Mouse (Mus musculus) gastrocnemius, adult 2 months (tissue): Measurements from ENCODE around the gene Gnao1. TPM values are rescaled to one million over a fixed set of nuclear protein-coding genes. Genes with fewer than 3 reads are reported as not detected.

ENCODE experiments used
- DNase-seq: peaks from one replicate; pipeline ENCODE4 v3.0.0; 2022
- H3K27ac ChIP-seq: fragments of 200-600 bp; 2 replicates; pipeline ENCODE4 v1.8.1; 2022; ENCODE audit warnings: mild to moderate bottlenecking
- H3K4me3 ChIP-seq: fragments of 200-600 bp; 2 replicates; pipeline ENCODE4 v1.8.1; 2022; ENCODE audit warnings: mild to moderate bottlenecking, moderate library complexity
- CTCF ChIP-seq: fragments of 200-600 bp; IDR thresholded peaks from 2 replicates; pipeline ENCODE4 v1.8.1; 2022; ENCODE audit warnings: antibody characterized with exemption, mild to moderate bottlenecking, moderate library complexity
- intact Hi-C: fragments of 180-260 bp; cut with DNase I; formaldehyde crosslinking; loops from one replicate; pipeline ENCODE4 v1.15.1; 2025
- total RNA-seq, 2 experiments: library from RNA; stranded (reverse); gene quantifications; 2 replicates each; pipeline ENCODE4 v1.2.3; 2021

Gene Gnao1
- total RNA-seq, 2 experiments from 2014 or later: 7.5 to 7.7 TPM

DNA sequence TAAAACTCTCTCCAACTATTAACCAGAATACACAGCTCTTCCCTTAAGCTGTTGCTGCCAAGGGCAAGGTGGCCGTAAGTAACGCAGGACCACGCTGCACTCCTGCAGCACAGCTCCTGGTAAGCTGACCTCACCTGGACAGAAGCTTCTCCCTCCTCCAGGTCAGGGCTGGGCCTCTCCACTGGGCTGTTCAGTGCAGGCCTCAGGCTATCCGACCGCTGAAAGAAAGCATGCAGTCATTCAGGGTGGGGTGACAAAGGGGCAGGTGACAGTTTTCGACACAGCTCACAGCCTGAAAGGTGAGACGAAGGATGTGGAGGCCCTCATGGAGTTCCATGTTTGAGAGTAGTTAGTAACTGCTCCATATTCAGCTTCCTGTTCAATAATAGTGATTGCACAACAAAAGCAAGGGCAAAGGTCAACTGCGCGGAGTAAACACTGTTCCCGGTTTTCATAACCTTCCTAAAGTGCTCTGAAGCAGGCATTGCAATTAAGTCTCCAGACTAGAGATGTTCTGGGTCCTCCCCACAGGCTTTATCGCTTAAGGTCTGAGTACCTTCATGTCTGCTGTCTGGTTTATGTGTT, 164.9 kb downstream of the Gnao1 start:
- H3K4me3 ChIP-seq: no peak overlapping the region
- DNase-seq: no peak
- intact Hi-C loops: no loop called here
- H3K27ac ChIP-seq: no peak overlapping the region
- no peak for TF ChIP-seq CTCF

DNA sequence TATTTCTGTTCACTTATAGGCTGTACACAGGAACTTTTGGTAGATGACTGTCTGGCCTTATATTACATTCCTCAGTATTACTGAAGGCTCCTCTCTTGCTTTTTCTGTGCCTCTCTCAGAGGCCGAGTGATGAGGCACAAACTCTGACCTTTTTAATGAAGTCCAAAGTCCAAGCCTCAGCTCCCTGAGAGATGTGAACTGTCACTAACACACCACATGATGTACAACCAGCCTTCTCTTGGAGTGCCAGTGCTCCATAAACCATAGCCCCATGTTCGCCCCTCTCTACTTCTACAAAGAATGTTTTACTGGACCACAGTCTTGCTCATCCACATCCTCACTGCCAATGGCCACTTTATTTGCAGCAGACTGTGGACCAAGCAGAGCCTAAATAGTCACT, 165.6 kb downstream of the Gnao1 start:
- TF ChIP-seq CTCF: no peak
- intact Hi-C loops: no loop called here
- no peak overlapping the region for H3K27ac ChIP-seq
- H3K4me3 ChIP-seq: no peak overlapping the region
- no peak for DNase-seq

DNA sequence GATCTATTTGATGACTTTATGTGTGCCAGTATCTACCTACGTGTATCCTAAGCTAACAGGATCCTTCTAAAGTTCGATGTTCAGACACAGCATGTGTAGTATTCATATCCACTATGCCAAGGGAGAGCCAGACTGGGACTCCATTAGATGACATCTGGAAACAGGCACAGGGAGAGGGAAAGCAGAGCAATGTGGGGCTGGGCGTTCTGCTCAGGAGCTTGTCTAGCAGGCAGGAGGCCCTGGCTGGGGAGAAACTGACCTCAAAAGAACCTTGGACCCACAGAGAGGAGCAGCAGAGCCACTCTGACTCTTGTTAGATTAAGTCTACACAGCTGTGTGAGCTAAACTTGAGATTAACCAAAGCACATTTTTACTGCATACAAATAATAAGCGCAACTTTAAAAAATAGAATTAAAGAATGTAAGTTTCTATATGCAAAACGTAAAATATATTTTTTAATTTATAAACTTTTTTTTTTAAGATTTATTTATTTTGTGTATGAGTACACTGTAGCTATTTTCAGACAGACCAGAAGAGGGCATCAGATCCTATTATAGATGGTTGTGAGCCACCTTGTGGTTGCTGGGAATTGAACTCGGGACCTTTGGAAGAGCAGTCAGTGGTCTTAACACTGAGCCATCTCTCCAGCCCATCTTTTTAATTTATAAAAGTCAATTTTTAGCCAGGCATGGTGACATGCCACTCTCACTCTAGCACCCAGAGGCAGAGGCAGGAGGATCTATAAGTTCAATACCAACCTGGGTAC, 166.9 kb downstream of the Gnao1 start:
- intact Hi-C loops: no loop called here
- peak; percentile 23; the same call in 1 of the 2 replicates for TF ChIP-seq CTCF
- H3K27ac ChIP-seq: no peak overlapping the region
- DNase-seq: no peak
- no peak overlapping the region for H3K4me3 ChIP-seq

DNA sequence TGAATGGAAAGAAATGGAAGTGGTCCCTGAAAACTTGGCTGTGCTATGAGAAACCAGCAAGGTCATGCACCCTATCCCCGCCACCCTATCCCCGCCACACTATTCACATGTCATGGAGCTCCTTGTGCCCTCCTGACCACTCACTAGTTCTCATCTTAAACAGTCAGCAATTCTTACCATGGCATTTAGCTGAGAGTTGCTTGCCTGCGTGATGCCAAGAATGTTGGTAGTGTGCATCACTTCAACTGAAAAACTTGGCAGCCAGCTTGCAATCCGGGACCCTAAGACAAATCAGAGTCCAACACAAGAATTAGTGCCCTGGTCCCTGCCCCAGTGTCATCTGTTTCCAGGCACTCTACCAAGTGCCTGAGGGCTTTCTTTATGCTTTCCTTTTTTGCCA, 170.4 kb downstream of the Gnao1 start:
- intact Hi-C loops: no loop called here
- Histone ChIP-seq H3K4me3 (no peak overlapping the region), H3K27ac (no peak overlapping the region)
- no peak for TF ChIP-seq CTCF
- DNase-seq: no peak

DNA sequence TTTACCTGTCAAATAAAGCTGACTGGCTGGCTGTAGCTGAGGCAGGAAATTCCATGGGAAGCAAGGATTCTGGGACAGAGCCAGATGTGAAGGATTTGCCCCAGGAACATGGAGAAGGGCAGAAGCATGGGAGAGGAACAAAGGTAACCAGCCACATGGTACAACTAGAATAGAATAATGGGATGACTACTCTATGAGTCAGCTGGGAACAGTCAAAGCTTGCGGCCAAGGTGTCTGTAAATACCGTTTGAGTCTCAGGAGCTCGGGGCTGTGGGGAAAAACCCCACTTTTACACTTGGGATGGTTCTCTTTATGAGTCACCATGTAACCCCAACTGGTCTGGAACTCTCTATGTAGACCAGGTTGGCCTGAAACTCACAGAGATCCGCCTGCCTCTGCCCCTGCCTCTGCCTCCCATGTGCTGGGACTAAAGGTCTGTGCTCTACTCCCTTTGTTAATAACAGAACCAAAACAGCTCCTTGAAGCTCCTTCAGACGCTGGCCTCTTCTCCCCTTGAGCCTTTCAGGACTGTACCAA, 172.0 kb downstream of the Gnao1 start:
- no peak overlapping the region for H3K27ac ChIP-seq
- no peak for TF ChIP-seq CTCF
- intact Hi-C loops: no loop called here
- DNase-seq: no peak
- no peak overlapping the region for H3K4me3 ChIP-seq

DNA sequence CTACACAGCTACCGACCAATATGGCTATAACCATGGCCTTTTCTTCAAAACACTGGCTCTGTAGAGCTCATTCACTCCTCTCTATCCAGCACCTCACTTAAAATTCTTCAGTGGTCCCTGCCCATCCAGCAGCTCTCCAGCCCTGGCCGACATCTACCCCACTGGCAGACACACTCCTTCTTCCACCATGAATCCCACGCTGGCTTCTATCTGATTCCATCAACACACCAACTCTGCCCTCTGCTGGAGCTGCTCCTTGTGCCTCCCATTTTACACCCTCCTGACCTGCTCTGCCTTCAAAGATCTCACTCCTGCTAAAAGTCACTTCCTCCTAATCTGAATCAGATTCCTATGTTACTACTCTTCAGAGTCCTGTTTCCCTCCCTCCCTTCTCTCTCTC, 174.1 kb downstream of the Gnao1 start:
- TF ChIP-seq CTCF: peak; percentile 31
- intact Hi-C loops: no loop called here
- H3K27ac ChIP-seq: no peak overlapping the region
- no peak overlapping the region for H3K4me3 ChIP-seq
- DNase-seq: no peak

DNA sequence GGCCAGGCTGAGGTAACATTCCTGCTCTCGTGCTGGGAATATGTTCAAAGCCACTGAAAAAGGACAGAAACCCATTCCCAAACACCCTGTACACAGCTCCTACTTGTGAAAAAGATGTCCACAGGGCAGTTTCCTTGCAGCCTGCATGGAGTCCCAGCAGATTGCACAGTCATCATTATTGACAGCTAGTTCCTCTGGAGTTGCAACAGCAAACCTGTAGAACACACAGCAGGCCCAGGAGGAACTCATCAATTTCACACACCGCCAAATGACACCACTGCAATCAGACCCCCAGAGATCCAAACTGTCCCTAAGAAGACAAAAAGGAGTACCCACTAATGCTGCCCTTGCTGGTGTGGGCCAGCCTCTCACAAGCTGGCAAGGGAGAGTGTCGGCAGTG, 175.0 kb downstream of the Gnao1 start:
- no peak for DNase-seq
- Histone ChIP-seq H3K4me3 (no peak overlapping the region), H3K27ac (no peak overlapping the region)
- intact Hi-C loops: no loop called here
- TF ChIP-seq CTCF: no peak

DNA sequence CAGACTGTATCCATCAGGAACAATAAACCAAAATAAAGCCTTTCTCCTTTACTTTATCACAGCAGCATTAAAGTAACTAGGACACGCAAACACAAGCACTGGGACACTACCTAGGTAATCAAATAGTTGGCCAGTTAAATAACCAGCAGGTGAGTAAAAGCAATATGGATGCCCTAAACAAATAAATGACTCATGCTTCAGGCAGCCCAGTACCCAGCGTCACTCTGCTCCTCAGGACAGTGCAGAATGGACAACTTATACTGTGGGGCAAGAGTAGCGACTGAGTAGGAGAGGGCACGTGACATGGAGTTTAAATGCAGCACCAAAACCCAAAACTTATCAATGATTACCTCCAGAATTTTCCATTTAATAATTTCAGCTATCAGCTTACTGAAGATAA, 180.0 kb downstream of the Gnao1 start:
- intact Hi-C loops: no loop called here
- TF ChIP-seq CTCF: no peak
- no peak overlapping the region for H3K27ac ChIP-seq
- no peak for DNase-seq
- H3K4me3 ChIP-seq: no peak overlapping the region

DNA sequence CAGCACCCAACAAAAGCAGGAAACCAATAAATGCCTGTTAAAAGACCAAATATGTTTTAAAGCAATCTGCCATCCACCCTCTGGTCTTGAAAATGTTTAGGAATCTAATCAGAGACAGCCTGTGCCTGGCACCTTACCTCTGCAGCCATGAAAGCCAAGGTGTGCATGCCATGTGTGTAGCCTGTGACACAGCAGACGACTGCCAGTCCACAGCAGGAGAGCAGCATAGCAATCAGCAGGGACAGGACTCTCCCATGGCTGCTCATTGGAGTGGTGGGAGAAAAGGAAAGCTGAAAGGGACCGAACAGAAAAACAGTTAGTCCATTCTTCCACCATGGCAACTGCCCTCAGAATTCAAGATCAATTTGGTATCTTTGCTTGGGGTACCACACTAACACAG, 189.2 kb downstream of the Gnao1 start:
- DNase-seq: no peak
- TF ChIP-seq CTCF: no peak
- intact Hi-C loops: no loop called here
- H3K4me3 ChIP-seq: no peak overlapping the region
- H3K27ac ChIP-seq: no peak overlapping the region

DNA sequence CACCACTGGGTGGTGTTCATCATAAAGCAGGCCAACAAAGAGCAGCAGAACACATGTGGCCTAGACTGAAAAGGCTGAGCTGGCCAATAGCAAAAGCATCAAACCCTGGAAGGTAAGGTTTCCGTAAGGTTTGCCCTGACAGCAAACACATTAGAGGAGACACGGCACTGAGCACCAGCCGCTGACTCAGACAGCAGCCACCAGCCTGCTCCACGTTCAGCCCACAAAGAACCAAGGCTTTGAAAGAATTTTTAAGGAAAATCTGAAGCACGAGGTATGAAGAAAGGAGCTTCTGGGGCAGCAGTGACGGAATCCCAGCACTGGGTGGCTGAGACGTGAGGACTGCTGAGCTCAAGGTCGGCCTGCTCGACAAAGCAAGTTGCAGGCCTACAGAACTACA, 194.4 kb downstream of the Gnao1 start:
- intact Hi-C loops: no loop called here
- DNase-seq: no peak

DNA sequence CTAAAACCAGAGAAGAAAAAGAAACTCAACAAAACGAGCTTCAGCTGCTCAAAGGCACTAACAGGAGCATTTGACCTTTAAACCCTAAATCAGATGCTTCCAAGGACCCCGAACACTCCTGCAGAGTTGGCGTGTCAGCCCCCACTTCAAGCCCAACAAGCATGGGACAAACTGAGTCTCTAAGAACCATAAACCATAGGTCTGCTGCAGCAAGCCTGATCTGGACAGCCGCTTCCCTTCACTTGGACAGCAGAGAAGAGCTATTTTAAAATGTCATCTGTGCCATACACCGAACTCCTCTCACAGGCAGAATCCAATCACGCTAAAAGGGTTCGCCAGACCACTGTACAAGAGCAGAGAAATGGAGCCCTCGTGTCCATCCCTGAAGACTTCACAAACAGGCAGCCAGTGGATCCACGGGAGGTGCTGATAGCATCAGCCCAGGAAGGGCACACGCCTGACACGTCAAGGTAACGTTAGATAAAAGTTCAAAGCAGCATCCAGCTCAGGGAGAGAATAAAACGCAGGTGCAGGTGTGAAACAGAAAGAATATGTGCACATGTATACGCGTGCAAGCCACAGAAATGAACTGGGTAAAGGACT, 199.6 kb downstream of the Gnao1 start:
- TF ChIP-seq CTCF: no peak
- Histone ChIP-seq H3K27ac (no peak overlapping the region; the same call in 1 of the 2 replicates), H3K4me3 (peak overlapping the region; percentile 13; the same call in 1 of the 2 replicates)
- intact Hi-C loops: no loop called here
- DNase-seq: peak; percentile 16

More for the DNA sequence above, 194.4 kb downstream of the Gnao1 start:
- H3K4me3 ChIP-seq: no peak overlapping the region
- H3K27ac ChIP-seq: no peak overlapping the region
- no peak for TF ChIP-seq CTCF

DNA sequence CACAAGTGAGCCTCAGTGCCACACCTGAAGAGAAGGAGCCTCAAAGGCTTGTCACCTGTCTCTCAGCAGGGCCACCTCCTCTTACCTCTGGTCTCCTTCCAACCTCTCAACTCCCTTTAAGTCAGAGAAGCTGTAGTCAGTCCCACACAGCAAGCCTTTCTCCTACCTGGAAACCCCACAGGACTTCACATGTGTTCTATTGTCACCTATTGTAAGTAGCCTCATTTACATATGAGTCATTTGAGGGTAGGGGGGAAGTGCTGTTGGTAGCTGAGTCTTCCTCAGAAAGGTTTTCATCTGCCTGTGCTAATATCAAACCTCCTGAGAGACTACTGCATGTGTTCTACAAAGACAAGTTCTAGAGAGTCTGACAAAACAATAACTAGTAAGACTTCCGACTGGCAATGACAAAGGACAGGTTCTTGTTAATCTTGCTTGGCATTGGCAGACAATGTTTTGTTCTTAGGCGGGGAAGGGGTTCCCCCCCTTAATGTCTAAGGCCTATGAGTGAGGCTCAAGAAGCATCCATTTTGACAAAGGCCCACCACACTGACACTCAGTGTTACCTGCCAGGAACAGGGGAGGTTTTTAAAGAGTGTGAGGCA, 200.4 kb downstream of the Gnao1 start:
- no peak overlapping the region; the same call in 1 of the 2 replicates for H3K4me3 ChIP-seq
- no peak overlapping the region for H3K27ac ChIP-seq
- DNase-seq: no peak
- TF ChIP-seq CTCF: no peak
- intact Hi-C loops: no loop called here
